Mouse (Mus musculus) cortical plate, adult 2 months (tissue): ENCODE measurements around the gene Gfral.

Experiments used
- CTCF ChIP-seq: fragments of 200-500 bp; IDR thresholded peaks from 2 replicates; pipeline ENCODE4 v1.5.1; 2011; ENCODE audit warnings: mild to moderate bottlenecking, control low read depth, low read length; ENCODE audit not compliant: insufficient read depth; ENCODE audit errors: extremely low read depth
- POLR2A ChIP-seq: fragments of 200-500 bp; IDR thresholded peaks from 2 replicates; pipeline ENCODE4 v1.6.1; 2011; ENCODE audit warnings: mild to moderate bottlenecking, low read length, control low read depth; ENCODE audit not compliant: insufficient read depth; ENCODE audit errors: extremely low read depth

DNA sequence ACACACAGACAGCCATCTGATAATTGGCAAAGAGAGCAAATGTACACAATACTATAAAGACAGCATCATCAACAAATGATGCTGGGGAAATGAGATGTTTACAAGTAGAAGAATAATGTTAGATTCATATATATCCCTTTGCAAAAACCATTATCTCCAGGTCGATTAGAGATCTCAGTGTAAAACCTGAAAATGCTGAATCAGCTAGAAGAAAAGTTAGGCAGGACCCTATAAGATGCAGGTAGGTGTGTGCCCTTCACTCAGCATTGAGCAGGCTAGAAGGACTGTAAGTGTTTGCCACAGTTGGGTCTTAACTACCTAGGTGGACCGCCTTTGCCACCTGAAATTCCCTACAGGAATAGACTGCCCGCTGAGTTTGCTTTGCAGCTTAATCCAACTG lies 67.9 kb downstream of the Gfral start:
- TF ChIP-seq CTCF (no peak), POLR2A (no peak)
